Mouse (Mus musculus): ENCODE data around the gene Pif1. TPM values are rescaled to one million over a fixed set of nuclear protein-coding genes. Genes with fewer than 3 reads are reported as not detected.
A peak's percentile ranks its signal among the peaks of the same experiment; 100 is the strongest.

The Pif1 gene
- 4.6 and 5.5 TPM in 2 replicates for polyA plus RNA-seq (2012; rRNA removed)

- WGBS = 9% methylated on average over 28 of the region's 28 CpGs
- peak; percentile 58 for DNase-seq (ENCODE audit: low read depth, low spot score)
Observed at GRCm38 (mm10) chr9:65586406-65587269, at the start of gene Pif1. Gene Pif1 (plus strand): TSS chr9:65587160.

- DNase-seq (ENCODE audit: low read depth, low spot score) = no peak
- WGBS = 91% methylated on average over 8 of the region's 8 CpGs
Observed at GRCm38 (mm10) chr9:65537901-65538630, 48.9 kb upstream of the Pif1 start.

GRCm38 (mm10) chr9:65539697-65540096 is 47.3 kb upstream of the Pif1 start:
- no peak for DNase-seq (ENCODE audit: low read depth, low spot score)
- 59% methylated on average over 9 of the region's 9 CpGs for WGBS

GRCm38 (mm10) chr9:65541126-65542068 is 45.6 kb upstream of the Pif1 start:
- no peak for DNase-seq (ENCODE audit: low read depth, low spot score)
- WGBS = 33% methylated on average over 13 of the region's 13 CpGs

GRCm38 (mm10) chr9:65542111-65542524 is 44.8 kb upstream of the Pif1 start:
- 66% methylated on average over 7 of the region's 7 CpGs for WGBS
- DNase-seq (ENCODE audit: low read depth, low spot score) = no peak

GRCm38 (mm10) chr9:65545635-65546412 is 41.1 kb upstream of the Pif1 start:
- no peak for DNase-seq (ENCODE audit: low read depth, low spot score)
- WGBS = 74% methylated on average over 10 of the region's 10 CpGs

GRCm38 (mm10) chr9:65546413-65546695 is 40.6 kb upstream of the Pif1 start:
- no peak for DNase-seq (ENCODE audit: low read depth, low spot score)
- 44% methylated on average over 4 of the region's 4 CpGs for WGBS

- no peak for DNase-seq (ENCODE audit: low read depth, low spot score)
- 72% methylated on average over 5 of the region's 5 CpGs for WGBS
Observed at GRCm38 (mm10) chr9:65547111-65547510, 39.8 kb upstream of the Pif1 start.

- no peak for DNase-seq (ENCODE audit: low read depth, low spot score)
- 47% methylated on average over 4 of the region's 4 CpGs for WGBS
Observed at GRCm38 (mm10) chr9:65547844-65548243, 39.1 kb upstream of the Pif1 start.

GRCm38 (mm10) chr9:65548311-65548710 is 38.6 kb upstream of the Pif1 start:
- no peak for DNase-seq (ENCODE audit: low read depth, low spot score)
- WGBS = 75% methylated on average over 8 of the region's 8 CpGs

GRCm38 (mm10) chr9:65549139-65549538 is 37.8 kb upstream of the Pif1 start:
- 83% methylated on average over 3 of the region's 3 CpGs for WGBS
- no peak for DNase-seq (ENCODE audit: low read depth, low spot score)

GRCm38 (mm10) chr9:65549643-65550042 is 37.3 kb upstream of the Pif1 start:
- DNase-seq (ENCODE audit: low read depth, low spot score) = no peak
- WGBS = 81% methylated on average over 5 of the region's 5 CpGs

GRCm38 (mm10) chr9:65550079-65550831 is 36.7 kb upstream of the Pif1 start:
- no peak for DNase-seq (ENCODE audit: low read depth, low spot score)
- WGBS = 38% methylated on average over 7 of the region's 7 CpGs

GRCm38 (mm10) chr9:65551035-65551434 is 35.9 kb upstream of the Pif1 start:
- WGBS = 25% methylated on average over 5 of the region's 5 CpGs

GRCm38 (mm10) chr9:65552141-65552540 is 34.8 kb upstream of the Pif1 start:
- 78% methylated on average over 5 of the region's 5 CpGs for WGBS
- DNase-seq (ENCODE audit: low read depth, low spot score) = no peak

More at GRCm38 (mm10) chr9:65551035-65551434, 35.9 kb upstream of the Pif1 start:
- DNase-seq (ENCODE audit: low read depth, low spot score) = no peak

- no peak for DNase-seq (ENCODE audit: low read depth, low spot score)
- WGBS = 95% methylated on average over 2 of the region's 2 CpGs
Observed at GRCm38 (mm10) chr9:65552711-65553110, 34.2 kb upstream of the Pif1 start.

- 22% methylated on average over 5 of the region's 5 CpGs for WGBS
- no peak for DNase-seq (ENCODE audit: low read depth, low spot score)
Observed at GRCm38 (mm10) chr9:65555001-65555405, 32.0 kb upstream of the Pif1 start.

- WGBS = 71% methylated on average over 4 of the region's 4 CpGs
- DNase-seq (ENCODE audit: low read depth, low spot score) = no peak
Observed at GRCm38 (mm10) chr9:65555621-65556020, 31.3 kb upstream of the Pif1 start.

Measured in large intestine, adult 2 months (tissue).